Mouse (Mus musculus) embryonic facial prominence, embryonic 13.5 days (tissue): Measurements from ENCODE around the gene Gm49405. TPM values are rescaled to one million over a fixed set of nuclear protein-coding genes. Genes with fewer than 3 reads are reported as not detected.
"Not testable (repeated sequence)": the region's sequence is repeated elsewhere in the genome, so short reads cannot be mapped to it uniquely, and the experiment has no call there.

Source experiments
- ATAC-seq: fragments of 200-750 bp; cut with Nextera tagmentation; 2 replicates; pipeline ENCODE4 v1.8.0; 2017; ENCODE audit warnings: low read depth; ENCODE audit not compliant: insufficient number of reproducible peaks, insufficient read depth, low FRiP score, low TSS enrichment
- H3K27ac ChIP-seq: fragments of 300-500 bp; sonication (generic); 2 replicates; pipeline ENCODE4 v1.5.1; 2015; ENCODE audit warnings: moderate library complexity, mild to moderate bottlenecking, inconsistent platforms
- H3K27me3 ChIP-seq: fragments of 300-500 bp; sonication (generic); 2 replicates; pipeline ENCODE4 v1.6.1; 2015; ENCODE audit warnings: mild to moderate bottlenecking, inconsistent platforms
- H3K36me3 ChIP-seq: fragments of 300-500 bp; sonication (generic); 2 replicates; pipeline ENCODE4 v1.6.1; 2015; ENCODE audit warnings: mild to moderate bottlenecking, inconsistent platforms
- H3K4me1 ChIP-seq: fragments of 300-500 bp; sonication (generic); 2 replicates; pipeline ENCODE4 v1.6.1; 2015; ENCODE audit warnings: inconsistent platforms
- H3K4me2 ChIP-seq: fragments of 300-500 bp; sonication (generic); 2 replicates; pipeline ENCODE4 v1.6.1; 2015; ENCODE audit warnings: moderate library complexity, mild to moderate bottlenecking, inconsistent platforms
- H3K4me3 ChIP-seq: fragments of 300-500 bp; sonication (generic); 2 replicates; pipeline ENCODE4 v1.5.1; 2015; ENCODE audit warnings: mild to moderate bottlenecking, inconsistent platforms
- H3K9ac ChIP-seq: fragments of 300-500 bp; sonication (generic); 2 replicates; pipeline ENCODE4 v1.6.1; 2015; ENCODE audit warnings: mild to moderate bottlenecking, inconsistent platforms
- H3K9me3 ChIP-seq: fragments of 300-500 bp; sonication (generic); 2 replicates; pipeline ENCODE4 v1.6.1; 2016; ENCODE audit warnings: inconsistent platforms
- WGBS: fragments of 180-500 bp; shearing (Covaris S2); methylation state at CpG from one replicate; pipeline ENCODE4 v1.1.7; 2015; ENCODE audit warnings: mixed read lengths; 5-methylcytosine and 5-hydroxymethylcytosine counted together
- polyA plus RNA-seq: library from polyadenylated mRNA; unstranded; fragments of >200 nt; fragmentation: Nextera tagmentation; extraction: Ambion mirVana; gene quantifications from 2 replicates; pipeline ENCODE4 v1.2.1, GENCODE M21; 2015

Gene Gm49405
- polyA plus RNA-seq, 1 experiment from 2014 or later, result 6.5 TPM

GRCm38 (mm10) chr19:3966330-3967075 lies 33.9 kb upstream of the Gm49405 start:
- Histone ChIP-seq H3K4me3 (no peak overlapping the region), H3K27ac (no peak overlapping the region), H3K9ac (no peak overlapping the region), H3K4me1 (peaks cover 5% of the 10 kb centered on the region; the same call in 1 of the 2 replicates), H3K27me3 (no peaks in the 10 kb centered on the region), H3K4me2 (no peak overlapping the region), H3K9me3 (no peaks in the 10 kb centered on the region), H3K36me3 (no peaks in the 10 kb centered on the region)
- ATAC-seq, result no peak
- 67% methylated on average over 11 of the region's 11 CpGs for WGBS

- Histone ChIP-seq H3K4me2 (no peak overlapping the region), H3K9ac (no peak overlapping the region), H3K4me3 (no peak overlapping the region), H3K36me3 (no peaks in the 10 kb centered on the region), H3K4me1 (peaks cover 7% of the 10 kb centered on the region), H3K27me3 (no peaks in the 10 kb centered on the region), H3K9me3 (no peaks in the 10 kb centered on the region), H3K27ac (no peak overlapping the region)
- ATAC-seq, result no peak
- WGBS, result 59% methylated on average over 3 of the region's 3 CpGs
Measured at GRCm38 (mm10) chr19:3967258-3967657, 33.2 kb upstream of the Gm49405 start.

GRCm38 (mm10) chr19:3972229-3972628 lies 28.2 kb upstream of the Gm49405 start, which contains the start of gene Aldh3b2:
Gene Aldh3b2, plus strand, starts transcription at chr19:3972328.
- H3K4me3 ChIP-seq, result no peak within 1 kb of the TSS
- ATAC-seq, result no peak
- H3K27ac ChIP-seq, result peak within 1 kb of the TSS; percentile 22; the same call in 1 of the 2 replicates
- no peak within 1 kb of the TSS for H3K4me2 ChIP-seq
- H3K9ac ChIP-seq, result 0 out of 2 replicates have a peak within 1 kb of the TSS, but pooled peaks have one; percentile 7
- H3K36me3 ChIP-seq, result no peaks in the 10 kb centered on the region
- no peaks in the 10 kb centered on the region for H3K27me3 ChIP-seq
- 13% methylated on average over 9 of the region's 9 CpGs for WGBS
- peaks cover 18% of the 10 kb centered on the region for H3K4me1 ChIP-seq
- no peaks in the 10 kb centered on the region for H3K9me3 ChIP-seq

- 72% methylated on average over 6 of the region's 6 CpGs for WGBS
- not testable (repeated sequence) for H3K4me3 ChIP-seq, ATAC-seq, H3K9ac ChIP-seq, H3K36me3 ChIP-seq, H3K9me3 ChIP-seq, H3K4me2 ChIP-seq, H3K27me3 ChIP-seq, H3K27ac ChIP-seq
- H3K4me1 ChIP-seq, result peaks cover 13% of the 10 kb centered on the region
Measured at GRCm38 (mm10) chr19:3974608-3975007, 25.8 kb upstream of the Gm49405 start.

- H3K4me2 ChIP-seq, result no peak overlapping the region
- no peak for ATAC-seq
- H3K36me3 ChIP-seq, result no peaks in the 10 kb centered on the region
- peaks cover 13% of the 10 kb centered on the region for H3K4me1 ChIP-seq
- H3K9me3 ChIP-seq, result no peaks in the 10 kb centered on the region
- H3K27me3 ChIP-seq, result no peaks in the 10 kb centered on the region
- 63% methylated on average over 2 of the region's 2 CpGs for WGBS
- no peak overlapping the region for H3K9ac ChIP-seq
- no peak overlapping the region for H3K27ac ChIP-seq
- no peak overlapping the region for H3K4me3 ChIP-seq
Measured at GRCm38 (mm10) chr19:3975866-3976265, 24.6 kb upstream of the Gm49405 start.

GRCm38 (mm10) chr19:3980309-3980708 lies 20.1 kb upstream of the Gm49405 start:
- Histone ChIP-seq H3K36me3 (no peaks in the 10 kb centered on the region), H3K9ac (no peak overlapping the region), H3K4me3 (no peak overlapping the region), H3K9me3 (no peaks in the 10 kb centered on the region), H3K27me3 (no peaks in the 10 kb centered on the region), H3K4me2 (no peak overlapping the region), H3K4me1 (peaks cover 10% of the 10 kb centered on the region), H3K27ac (no peak overlapping the region)
- peak; percentile 39; the same call in 1 of the 2 replicates for ATAC-seq
- WGBS, result 10% methylated on average over 4 of the region's 4 CpGs

- H3K4me2 ChIP-seq, result no peak overlapping the region
- peaks cover 8% of the 10 kb centered on the region for H3K4me1 ChIP-seq
- H3K36me3 ChIP-seq, result no peaks in the 10 kb centered on the region
- no peak overlapping the region for H3K9ac ChIP-seq
- no peaks in the 10 kb centered on the region for H3K9me3 ChIP-seq
- no peak for ATAC-seq
- H3K4me3 ChIP-seq, result no peak overlapping the region
- 83% methylated on average over 9 of the region's 9 CpGs for WGBS
- H3K27me3 ChIP-seq, result no peaks in the 10 kb centered on the region
- H3K27ac ChIP-seq, result no peak overlapping the region
Measured at GRCm38 (mm10) chr19:3980917-3981316, 19.5 kb upstream of the Gm49405 start.

GRCm38 (mm10) chr19:3983527-3984200 lies 16.8 kb upstream of the Gm49405 start:
- H3K4me3 ChIP-seq, result no peak overlapping the region
- no peaks in the 10 kb centered on the region; the same call in 1 of the 2 replicates for H3K9me3 ChIP-seq
- no peak overlapping the region for H3K27ac ChIP-seq
- 18% methylated on average over 9 of the region's 9 CpGs for WGBS
- no peak overlapping the region for H3K9ac ChIP-seq
- peaks cover 19% of the 10 kb centered on the region for H3K4me1 ChIP-seq
- H3K36me3 ChIP-seq, result no peaks in the 10 kb centered on the region
- no peak for ATAC-seq
- H3K4me2 ChIP-seq, result no peak overlapping the region
- no peaks in the 10 kb centered on the region for H3K27me3 ChIP-seq

GRCm38 (mm10) chr19:3985261-3985681 lies 15.2 kb upstream of the Gm49405 start:
- H3K27ac ChIP-seq, result no peak overlapping the region
- H3K9me3 ChIP-seq, result no peaks in the 10 kb centered on the region; the same call in 1 of the 2 replicates
- no peaks in the 10 kb centered on the region for H3K36me3 ChIP-seq
- no peak overlapping the region for H3K4me3 ChIP-seq
- H3K9ac ChIP-seq, result no peak overlapping the region
- 48% methylated on average over 8 of the region's 8 CpGs for WGBS
- H3K4me1 ChIP-seq, result peaks cover 19% of the 10 kb centered on the region
- no peak for ATAC-seq
- no peaks in the 10 kb centered on the region for H3K27me3 ChIP-seq
- H3K4me2 ChIP-seq, result no peak overlapping the region

GRCm38 (mm10) chr19:3986334-3986733 lies 14.1 kb upstream of the Gm49405 start, which contains the start of gene Acy3:
Gene Acy3, plus strand, starts transcription at chr19:3986570.
- H3K4me1 ChIP-seq, result peaks cover 19% of the 10 kb centered on the region

GRCm38 (mm10) chr19:3988066-3988465 lies 12.4 kb upstream of the Gm49405 start:
- Histone ChIP-seq H3K4me3 (no peak overlapping the region), H3K36me3 (no peaks in the 10 kb centered on the region), H3K9ac (no peak overlapping the region), H3K4me1 (peaks cover 19% of the 10 kb centered on the region), H3K9me3 (no peaks in the 10 kb centered on the region; the same call in 1 of the 2 replicates), H3K27ac (no peak overlapping the region), H3K27me3 (no peaks in the 10 kb centered on the region), H3K4me2 (no peak overlapping the region)
- 88% methylated on average over 14 of the region's 14 CpGs for WGBS
- ATAC-seq, result no peak

More at GRCm38 (mm10) chr19:3986334-3986733, 14.1 kb upstream of the Gm49405 start, which contains the start of gene Acy3:
- H3K4me2 ChIP-seq, result peak within 1 kb of the TSS; percentile 29
- no peak within 1 kb of the TSS for H3K4me3 ChIP-seq
- H3K9ac ChIP-seq, result peak within 1 kb of the TSS; percentile 37; the same call in 1 of the 2 replicates
- H3K9me3 ChIP-seq, result no peaks in the 10 kb centered on the region; the same call in 1 of the 2 replicates
- no peaks in the 10 kb centered on the region for H3K36me3 ChIP-seq
- H3K27ac ChIP-seq, result no peak within 1 kb of the TSS
- no peak for ATAC-seq
- 11% methylated on average over 8 of the region's 8 CpGs for WGBS
- no peaks in the 10 kb centered on the region for H3K27me3 ChIP-seq
